Comparison of ENCODE assay signal across 9 mouse cellular contexts in genomic region chr2:110362432-110363283, GRCm38 (mm10). TPM values are rescaled to one million over a fixed set of nuclear protein-coding genes. Genes with fewer than 3 reads are reported as not detected.
A peak's percentile ranks its signal among the peaks of the same experiment; 100 is the strongest.
DNase-seq lines count a peak whose midpoint lies in the region; ATAC-seq lines count a peak whose summit lies in the region.
"Had no signal": no experiment of that assay in that cellular context is flagged by ENCODE, and none has a peak within 500 bp of the region (broad histone marks: within the 10 kb centered on the region; RNA-seq: fewer than 3 reads in every experiment).

Gene Fibin (minus strand): TSS chr2:110363183.

- no peaks in the 10 kb centered on the region for H3K27me3 ChIP-seq in embryonic facial prominence, embryonic 11.5 days (ENCODE audit: control insufficient read depth, insufficient read depth, low read length)
- H3K27me3 ChIP-seq in midbrain, embryonic 12.5 days: peaks cover 6% of the 10 kb centered on the region
- no peaks in the 10 kb centered on the region for H3K27me3 ChIP-seq in stomach, embryonic 14.5 days (ENCODE audit: control insufficient read depth, insufficient read depth, low read length)
- H3K27me3 ChIP-seq: Patski had no signal

- peak; percentile 14 to 25 for DNase-seq in adrenal gland, adult 18-20 months (ENCODE audit: low spot score in 2 of 2)
- peak; percentile 72 for DNase-seq in embryonic facial prominence, embryonic 11.5 days (ENCODE audit: low spot score)
- DNase-seq in heart, adult 18-20 months: peak; percentile 74 to 78
- peak; percentile 45 for DNase-seq in kidney, adult 11 months
- peak; percentile 28 for DNase-seq in left cerebral cortex, postnatal 4 days
- no peak for DNase-seq in thymus, postnatal 25 days

- peak within 1 kb of the TSS; percentile 64 for H3K4me2 ChIP-seq in embryonic facial prominence, embryonic 11.5 days (ENCODE audit: low read depth, low read length)
- H3K4me2 ChIP-seq in midbrain, embryonic 12.5 days (replicated peaks): peak within 1 kb of the TSS; percentile 86
- peak within 1 kb of the TSS; percentile 52 for H3K4me2 ChIP-seq in stomach, embryonic 14.5 days (replicated peaks; ENCODE audit: low read depth, low read length)

- WGBS in embryonic facial prominence, embryonic 11.5 days: 1% methylated on average over 33 of the region's 33 CpGs
- 2% methylated on average over 33 of the region's 33 CpGs for WGBS in midbrain, embryonic 12.5 days
- WGBS in stomach, embryonic 14.5 days: 3% methylated on average over 33 of the region's 33 CpGs

- no peaks in the 10 kb centered on the region for H3K9me3 ChIP-seq in embryonic facial prominence, embryonic 11.5 days (replicated peaks; ENCODE audit: control insufficient read depth, low read length)
- H3K9me3 ChIP-seq in midbrain, embryonic 12.5 days: no peaks in the 10 kb centered on the region
- H3K9me3 ChIP-seq in stomach, embryonic 14.5 days (ENCODE audit: control insufficient read depth, low read depth, low read length): no peaks in the 10 kb centered on the region

- peak within 1 kb of the TSS; percentile 58 for H3K9ac ChIP-seq in embryonic facial prominence, embryonic 11.5 days (replicated peaks; ENCODE audit: low read length)
- H3K9ac ChIP-seq in midbrain, embryonic 12.5 days (replicated peaks): peak within 1 kb of the TSS; percentile 47; the same call in 1 of the 2 replicates
- peak within 1 kb of the TSS; percentile 40 for H3K9ac ChIP-seq in stomach, embryonic 14.5 days (replicated peaks; ENCODE audit: low read depth, low read length)

- peaks cover 3% of the 10 kb centered on the region; the same call in 1 of the 2 replicates for H3K4me1 ChIP-seq in embryonic facial prominence, embryonic 11.5 days (ENCODE audit: control insufficient read depth, insufficient read depth, low read length)
- H3K4me1 ChIP-seq in midbrain, embryonic 12.5 days: peaks cover 5% of the 10 kb centered on the region; the same call in 1 of the 2 replicates
- no peaks in the 10 kb centered on the region for H3K4me1 ChIP-seq in stomach, embryonic 14.5 days (ENCODE audit: control insufficient read depth, insufficient read depth, low read length)

- intact Hi-C loops in left cerebral cortex, postnatal 4 days (cut with DNase I): loop anchor here (10.0 kb wide), 1 partner anchor 128 kb away; no protein-coding TSS in a partner anchor

- ATAC-seq in embryonic facial prominence, embryonic 11.5 days (replicated peaks; ENCODE audit: insufficient number of reproducible peaks, low FRiP score, low TSS enrichment, low read depth): peak; percentile 78
- ATAC-seq in midbrain, embryonic 12.5 days (ENCODE audit: low FRiP score, low read depth): peak; percentile 87
- ATAC-seq in stomach, embryonic 14.5 days (ENCODE audit: insufficient number of reproducible peaks, insufficient read depth, low FRiP score, low read depth): peak; percentile 81; the same call in 1 of the 2 replicates
- ATAC-seq: Patski had no signal

- no peaks in the 10 kb centered on the region for H3K36me3 ChIP-seq in embryonic facial prominence, embryonic 11.5 days (replicated peaks; ENCODE audit: control insufficient read depth, insufficient read depth, low read depth, low read length)
- H3K36me3 ChIP-seq in midbrain, embryonic 12.5 days: no peaks in the 10 kb centered on the region
- H3K36me3 ChIP-seq in stomach, embryonic 14.5 days (ENCODE audit: control insufficient read depth, insufficient read depth, low read length): no peaks in the 10 kb centered on the region

- 0 out of 2 replicates have a peak within 1 kb of the TSS, but pooled peaks have one; percentile 1 for H3K27ac ChIP-seq in embryonic facial prominence, embryonic 11.5 days (replicated peaks; ENCODE audit: low read depth, low read length)
- H3K27ac ChIP-seq in midbrain, embryonic 12.5 days (replicated peaks): no peak within 1 kb of the TSS
- peak within 1 kb of the TSS; percentile 89 for H3K27ac ChIP-seq in stomach, embryonic 14.5 days (ENCODE audit: low read length)

- H3K4me3 ChIP-seq in embryonic facial prominence, embryonic 11.5 days (ENCODE audit: low read depth, low read length): peak within 1 kb of the TSS; percentile 35
- peak within 1 kb of the TSS; percentile 45 for H3K4me3 ChIP-seq in midbrain, embryonic 12.5 days
- peak within 1 kb of the TSS; percentile 51 for H3K4me3 ChIP-seq in stomach, embryonic 14.5 days (ENCODE audit: low read depth, low read length)

RNA-seq across cellular contexts. Expression of gene Fibin, which starts in this region (rescaled TPM):
- 10 to 100 TPM in 1 of 2 experiments, 1 to 10 TPM in 1; 9.9 to 10.6 TPM for total RNA-seq in adrenal gland, adult 18-20 months (2021)
- 17.1 and 20.2 TPM in 2 replicates for polyA plus RNA-seq in embryonic facial prominence, embryonic 11.5 days (2014; fragmentation: Nextera tagmentation; extraction: Ambion mirVana)
- 1 to 10 TPM; 4.0 to 7.8 TPM for total RNA-seq in heart, adult 18-20 months (2021)
- total RNA-seq in left cerebral cortex, postnatal 4 days (2021): 1 to 10 TPM; 3.4 to 4.4 TPM
- polyA plus RNA-seq in midbrain, embryonic 12.5 days (2016; fragmentation: Nextera tagmentation; extraction: Ambion mirVana): 5.4 and 6.3 TPM in 2 replicates
- 41.0 and 46.1 TPM in 2 replicates for polyA plus RNA-seq in stomach, embryonic 14.5 days (2014; fragmentation: Nextera tagmentation; extraction: Ambion mirVana)
- polyA plus RNA-seq: Patski had no signal
